Mouse (Mus musculus): ENCODE results near the gene Prpf6. TPM values are rescaled to one million over a fixed set of nuclear protein-coding genes. Genes with fewer than 3 reads are reported as not detected.

Prpf6 gene
- total and polyA plus RNA-seq, 3 experiments, result 28.3 to 53.8 (median 48.1) TPM

GRCm38 (mm10) chr2:181570921-181571595 is 20.6 kb upstream of the Prpf6 start:
- Histone ChIP-seq H3K27ac (ENCODE audit: insufficient read depth, low read depth) (no peak overlapping the region), H3K79me2 (replicated peaks; ENCODE audit: control insufficient read depth, extremely low read depth, insufficient read depth, poor library complexity, severe bottlenecking) (no peaks in the 10 kb centered on the region), H3K4me3 (replicated peaks in 1 of 3; ENCODE audit: low read depth in 2 of 3, low read length in 2 of 3, poor library complexity in 1 of 3) (no peak overlapping the region), H3K9ac (ENCODE audit: insufficient read depth, low read depth) (no peak overlapping the region), H3K9me3 (replicated peaks; ENCODE audit: low read length) (no peaks in the 10 kb centered on the region), H3K4me2 (ENCODE audit: insufficient read depth, low read depth, poor library complexity, severe bottlenecking) (no peak overlapping the region), H3K36me3 (replicated peaks in 1 of 2; ENCODE audit: control insufficient read depth in 1 of 2, insufficient read depth in 1 of 2, low read length in 1 of 2) (peaks cover 46 to 80% of the 10 kb centered on the region in 2 experiments), H3K4me1 (ENCODE audit: control insufficient read depth in 1 of 2, insufficient read depth in 2 of 2) (peaks cover 0 to 7% of the 10 kb centered on the region in 2 experiments; a peak in 2 of 4 replicates), H3K27me3 (replicated peaks) (no peaks in the 10 kb centered on the region)
- no peak for TF ChIP-seq MAX (IDR thresholded peaks at IDR 0.05; ENCODE audit: low read length)
- TF ChIP-seq E2F4 (IDR thresholded peaks at IDR 0.05; ENCODE audit: insufficient replicate concordance, low read depth, low read length), result no peak
- TF ChIP-seq ZC3H11A (IDR thresholded peaks at IDR 0.05; ENCODE audit: low read depth, low read length), result no peak
- no peak for TF ChIP-seq UBTF (IDR thresholded peaks at IDR 0.05; ENCODE audit: low read depth, low read length)
- TF ChIP-seq TBP (conservative IDR thresholded peaks at IDR 0.05; ENCODE audit: low read depth, low read length), result no peak
- no peak for TF ChIP-seq CHD1 (IDR thresholded peaks at IDR 0.05; ENCODE audit: low read depth, low read length)
- no peak for TF ChIP-seq ELF1 (IDR thresholded peaks at IDR 0.05; ENCODE audit: low read depth, low read length)
- no peak for TF ChIP-seq POLR2A (IDR thresholded peaks at IDR 0.05; ENCODE audit: low read depth, low read length)
- TF ChIP-seq MXI1 (IDR thresholded peaks at IDR 0.05; ENCODE audit: low read depth, low read length), result no peak
- no peak for TF ChIP-seq ZKSCAN1 (IDR thresholded peaks at IDR 0.05; ENCODE audit: borderline replicate concordance, low read depth, low read length)
- TF ChIP-seq MYC (IDR thresholded peaks at IDR 0.05; ENCODE audit: low read depth, low read length), result no peak
- DNase-seq (ENCODE audit: extremely low read depth), result no peak
- dilution Hi-C loops (cut with MboI; ENCODE audit: extremely low pct_ligation_motif_present, extremely low pct_unique_long_range_greater_than_20kb, low sequenced_read_pairs) (no loop called here), in situ Hi-C loops (cut with MboI; ENCODE audit: low pct_ligation_motif_present, low pct_unique_long_range_greater_than_20kb, low sequenced_read_pairs) (no loop called here)

GRCm38 (mm10) chr2:181571941-181572670 is 19.6 kb upstream of the Prpf6 start:
- Histone ChIP-seq H3K9me3 (replicated peaks; ENCODE audit: low read length) (no peaks in the 10 kb centered on the region), H3K4me2 (ENCODE audit: insufficient read depth, low read depth, poor library complexity, severe bottlenecking) (no peak overlapping the region), H3K9ac (ENCODE audit: insufficient read depth, low read depth) (no peak overlapping the region), H3K27me3 (replicated peaks) (no peaks in the 10 kb centered on the region), H3K27ac (ENCODE audit: insufficient read depth, low read depth) (no peak overlapping the region), H3K36me3 (replicated peaks in 1 of 2; ENCODE audit: control insufficient read depth in 1 of 2, insufficient read depth in 1 of 2, low read length in 1 of 2) (peaks cover 46 to 81% of the 10 kb centered on the region in 2 experiments), H3K4me1 (ENCODE audit: control insufficient read depth in 1 of 2, insufficient read depth in 2 of 2) (peaks cover 0 to 7% of the 10 kb centered on the region in 2 experiments; a peak in 2 of 4 replicates), H3K4me3 (replicated peaks in 1 of 3; ENCODE audit: low read depth in 2 of 3, low read length in 2 of 3, poor library complexity in 1 of 3) (no peak overlapping the region), H3K79me2 (replicated peaks; ENCODE audit: control insufficient read depth, extremely low read depth, insufficient read depth, poor library complexity, severe bottlenecking) (no peaks in the 10 kb centered on the region)
- dilution Hi-C loops (cut with MboI; ENCODE audit: extremely low pct_ligation_motif_present, extremely low pct_unique_long_range_greater_than_20kb, low sequenced_read_pairs) (no loop called here), in situ Hi-C loops (cut with MboI; ENCODE audit: low pct_ligation_motif_present, low pct_unique_long_range_greater_than_20kb, low sequenced_read_pairs) (no loop called here)
- DNase-seq (ENCODE audit: extremely low read depth), result no peak
- no peak for TF ChIP-seq RCOR1 (conservative IDR thresholded peaks at IDR 0.05; ENCODE audit: low read depth, low read length)
